Mouse (Mus musculus) intestine, embryonic 14.5 days (tissue): ENCODE measurements around the gene Vdr. TPM values are rescaled to one million over a fixed set of nuclear protein-coding genes. Genes with fewer than 3 reads are reported as not detected.

Source experiments
- ATAC-seq: fragments of 200-750 bp; cut with Nextera tagmentation; replicated peaks from 2 replicates; pipeline ENCODE4 v1.8.0; 2017; ENCODE audit warnings: low read depth, moderate number of reproducible peaks, moderate TSS enrichment, moderate library complexity; ENCODE audit not compliant: low FRiP score, low TSS enrichment
- DNase-seq: peaks from one replicate; pipeline ENCODE4 v3.0.0-alpha.2; 2018; ENCODE audit warnings: low spot score
- H3K27ac ChIP-seq: fragments of 300-500 bp; sonication (generic); 2 replicates; pipeline ENCODE4 v1.5.1; 2014; ENCODE audit warnings: low read depth, mild to moderate bottlenecking, control low read depth
- H3K27me3 ChIP-seq: fragments of 300-500 bp; sonication (generic); replicated peaks from 2 replicates; pipeline ENCODE4 v1.6.1; 2014; ENCODE audit warnings: low read length, control low read depth; ENCODE audit not compliant: control insufficient read depth, insufficient read depth
- H3K36me3 ChIP-seq: fragments of 300-500 bp; sonication (generic); 2 replicates; pipeline ENCODE4 v1.6.1; 2014; ENCODE audit warnings: low read length, control low read depth; ENCODE audit not compliant: control insufficient read depth, insufficient read depth
- H3K4me1 ChIP-seq: fragments of 300-500 bp; sonication (generic); replicated peaks from 2 replicates; pipeline ENCODE4 v1.6.1; 2014; ENCODE audit warnings: low read length, control low read depth, mixed read lengths; ENCODE audit not compliant: control insufficient read depth, insufficient read depth
- H3K4me2 ChIP-seq: fragments of 300-500 bp; sonication (generic); 2 replicates; pipeline ENCODE4 v1.6.1; 2014; ENCODE audit warnings: low read length
- H3K4me3 ChIP-seq: fragments of 300-500 bp; sonication (generic); 2 replicates; pipeline ENCODE4 v1.5.1; 2014; ENCODE audit warnings: low read depth, low read length, control low read depth, mixed read lengths
- H3K9ac ChIP-seq: fragments of 300-500 bp; sonication (generic); 2 replicates; pipeline ENCODE4 v1.6.1; 2014; ENCODE audit warnings: mild to moderate bottlenecking, low read length
- H3K9me3 ChIP-seq: fragments of 300-500 bp; sonication (generic); 2 replicates; pipeline ENCODE4 v1.6.1; 2016; ENCODE audit warnings: low read length, control low read depth; ENCODE audit not compliant: control insufficient read depth
- WGBS: fragments of 180-500 bp; shearing (Covaris S2); extraction: QIAGEN DNeasy Blood & Tissue Kit; methylation state at CpG from one replicate; pipeline ENCODE4 v1.1.7; 2014; 5-methylcytosine and 5-hydroxymethylcytosine counted together
- polyA plus RNA-seq: library from polyadenylated mRNA; unstranded; fragments of >200 nt; fragmentation: Nextera tagmentation; extraction: Ambion mirVana; gene quantifications from 2 replicates; pipeline ENCODE4 v1.2.1, GENCODE M21; 2014

Vdr gene
- polyA plus RNA-seq, 1 experiment from 2014 or later = 0.80 TPM

GRCm38 (mm10) chr15:97929259-97929824 is 18.9 kb upstream of the Vdr start:
- peak; percentile 78 for ATAC-seq
- Histone ChIP-seq H3K27me3 (no peaks in the 10 kb centered on the region), H3K36me3 (no peaks in the 10 kb centered on the region), H3K9ac (no peak overlapping the region), H3K4me3 (no peak overlapping the region), H3K4me2 (no peak overlapping the region), H3K4me1 (no peaks in the 10 kb centered on the region), H3K9me3 (no peaks in the 10 kb centered on the region), H3K27ac (no peak overlapping the region)
- DNase-seq = no peak
- 41% methylated on average over 13 of the region's 13 CpGs for whole genome bisulfite sequencing

GRCm38 (mm10) chr15:97927821-97928220 is 17.4 kb upstream of the Vdr start:
- no peaks in the 10 kb centered on the region for H3K27me3 ChIP-seq
- H3K4me2 ChIP-seq = no peak overlapping the region
- WGBS = 46% methylated on average over 6 of the region's 6 CpGs
- no peak for ATAC-seq
- H3K4me3 ChIP-seq = no peak overlapping the region
- no peak overlapping the region for H3K27ac ChIP-seq
- no peaks in the 10 kb centered on the region for H3K36me3 ChIP-seq
- H3K4me1 ChIP-seq = no peaks in the 10 kb centered on the region
- no peaks in the 10 kb centered on the region for H3K9me3 ChIP-seq
- H3K9ac ChIP-seq = no peak overlapping the region
- no peak for DNase-seq

- no peak for ATAC-seq
- no peak overlapping the region for H3K4me3 ChIP-seq
- whole genome bisulfite sequencing = 60% methylated on average over 4 of the region's 4 CpGs
- H3K36me3 ChIP-seq = no peaks in the 10 kb centered on the region
- H3K9ac ChIP-seq = no peak overlapping the region
- DNase-seq = no peak
- H3K4me2 ChIP-seq = no peak overlapping the region
- H3K4me1 ChIP-seq = no peaks in the 10 kb centered on the region
- H3K27ac ChIP-seq = no peak overlapping the region
- H3K9me3 ChIP-seq = no peaks in the 10 kb centered on the region
- H3K27me3 ChIP-seq = no peaks in the 10 kb centered on the region
Measured at GRCm38 (mm10) chr15:97927018-97927417, 16.6 kb upstream of the Vdr start.

DNA sequence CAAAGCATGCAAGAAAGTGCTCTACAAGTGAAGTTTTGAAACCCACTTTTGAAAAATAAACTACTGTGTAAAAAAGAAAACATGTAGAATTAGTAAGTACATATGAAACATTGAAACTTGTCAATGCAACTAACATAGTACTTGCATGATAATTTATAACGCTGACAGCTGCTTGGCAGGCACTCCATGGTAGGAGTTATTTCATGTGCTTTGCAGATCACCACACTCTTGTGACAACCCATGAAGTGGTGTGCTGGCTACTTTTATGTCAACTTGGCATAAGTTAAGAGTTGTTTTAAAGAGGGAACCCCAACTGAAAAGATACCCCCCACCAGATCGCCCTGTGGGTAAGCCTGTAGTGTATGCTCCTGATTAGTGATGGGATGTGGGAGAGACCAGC is 12.0 kb upstream of the Vdr start:
- H3K4me1 ChIP-seq = no peaks in the 10 kb centered on the region
- H3K4me3 ChIP-seq = no peak overlapping the region
- H3K9ac ChIP-seq = no peak overlapping the region
- no peaks in the 10 kb centered on the region for H3K9me3 ChIP-seq
- DNase-seq = no peak
- H3K27me3 ChIP-seq = no peaks in the 10 kb centered on the region
- WGBS = 89% methylated on average over 2 of the region's 2 CpGs
- no peak for ATAC-seq
- no peak overlapping the region for H3K27ac ChIP-seq
- H3K36me3 ChIP-seq = no peaks in the 10 kb centered on the region
- H3K4me2 ChIP-seq = no peak overlapping the region

DNA sequence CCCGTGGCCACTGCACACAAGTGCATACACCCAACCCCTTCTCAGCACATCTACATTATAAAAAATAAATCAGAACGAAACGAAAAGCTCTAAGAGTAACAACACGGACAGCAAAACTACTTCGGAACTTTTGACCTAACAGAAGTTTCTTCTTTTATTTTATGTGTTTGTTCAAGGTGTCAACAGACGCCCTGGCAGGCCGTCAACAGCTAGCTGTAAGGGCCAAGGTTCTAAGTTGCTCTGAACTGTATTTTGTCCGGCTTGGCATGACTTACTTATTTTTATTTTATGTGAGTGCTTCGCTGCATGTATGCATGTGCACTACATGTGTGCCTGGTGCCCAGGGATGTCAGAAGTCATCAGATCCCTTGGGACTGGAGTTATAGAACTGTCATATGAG is 11.4 kb upstream of the Vdr start:
- Histone ChIP-seq H3K9ac (no peak overlapping the region), H3K4me3 (no peak overlapping the region), H3K27ac (no peak overlapping the region), H3K4me1 (no peaks in the 10 kb centered on the region), H3K9me3 (no peaks in the 10 kb centered on the region), H3K4me2 (no peak overlapping the region), H3K36me3 (no peaks in the 10 kb centered on the region), H3K27me3 (no peaks in the 10 kb centered on the region)
- WGBS = 87% methylated on average over 9 of the region's 9 CpGs
- DNase-seq (no peak), ATAC-seq (no peak)

GRCm38 (mm10) chr15:97920306-97920705 is 9.9 kb upstream of the Vdr start:
- Histone ChIP-seq H3K9ac (no peak overlapping the region), H3K36me3 (no peaks in the 10 kb centered on the region), H3K4me2 (no peak overlapping the region), H3K4me3 (no peak overlapping the region), H3K4me1 (no peaks in the 10 kb centered on the region), H3K27ac (no peak overlapping the region), H3K27me3 (no peaks in the 10 kb centered on the region), H3K9me3 (no peaks in the 10 kb centered on the region)
- no peak for DNase-seq
- WGBS = 60% methylated on average over 5 of the region's 5 CpGs
- ATAC-seq = no peak

GRCm38 (mm10) chr15:97919217-97919616 is 8.8 kb upstream of the Vdr start:
- H3K36me3 ChIP-seq = no peaks in the 10 kb centered on the region
- H3K27ac ChIP-seq = no peak overlapping the region
- no peaks in the 10 kb centered on the region for H3K9me3 ChIP-seq
- WGBS = 78% methylated on average over 7 of the region's 7 CpGs
- DNase-seq (no peak), ATAC-seq (no peak)
- H3K9ac ChIP-seq = no peak overlapping the region
- H3K27me3 ChIP-seq = no peaks in the 10 kb centered on the region
- H3K4me3 ChIP-seq = no peak overlapping the region
- H3K4me2 ChIP-seq = no peak overlapping the region
- peaks cover 4% of the 10 kb centered on the region for H3K4me1 ChIP-seq

DNA sequence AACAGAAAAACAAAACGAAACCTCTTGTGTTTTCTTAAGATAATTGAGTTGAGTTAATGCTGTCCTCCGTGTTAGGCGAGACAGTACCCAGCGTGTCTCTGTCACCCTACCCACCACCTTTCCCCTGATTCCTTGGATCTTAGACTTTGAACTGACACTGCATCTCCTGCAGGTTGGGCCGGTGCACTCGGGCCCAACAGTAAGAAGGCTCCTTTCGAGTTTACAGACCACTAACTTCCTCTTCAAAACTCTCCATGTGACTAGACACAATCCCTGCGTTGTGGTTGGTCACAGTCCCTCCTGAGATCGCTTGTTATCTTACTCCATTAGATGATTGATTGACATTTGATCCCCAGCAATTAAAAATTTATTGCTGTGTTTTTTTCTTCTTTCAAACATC is 7.6 kb upstream of the Vdr start:
- DNase-seq (no peak), ATAC-seq (no peak)
- no peak overlapping the region for H3K4me3 ChIP-seq
- peaks cover 7% of the 10 kb centered on the region for H3K4me1 ChIP-seq
- H3K9ac ChIP-seq = no peak overlapping the region
- no peaks in the 10 kb centered on the region for H3K36me3 ChIP-seq
- H3K9me3 ChIP-seq = no peaks in the 10 kb centered on the region
- H3K27ac ChIP-seq = no peak overlapping the region
- no peaks in the 10 kb centered on the region for H3K27me3 ChIP-seq
- no peak overlapping the region for H3K4me2 ChIP-seq
- 77% methylated on average over 9 of the region's 9 CpGs for WGBS

- Histone ChIP-seq H3K9me3 (no peaks in the 10 kb centered on the region), H3K4me3 (no peak overlapping the region), H3K4me1 (peaks cover 7% of the 10 kb centered on the region), H3K36me3 (no peaks in the 10 kb centered on the region), H3K27me3 (no peaks in the 10 kb centered on the region), H3K4me2 (0 out of 2 replicates have a peak overlapping the region, but pooled peaks have one; percentile 8), H3K27ac (no peak overlapping the region), H3K9ac (no peak overlapping the region)
- WGBS = 10% methylated on average over 9 of the region's 9 CpGs
- ATAC-seq (no peak), DNase-seq (no peak)
Measured at GRCm38 (mm10) chr15:97914331-97914747, 3.9 kb upstream of the Vdr start.
